Mouse (Mus musculus) cerebellum, adult 2 months (tissue): ENCODE data around the gene Bpnt1.

ENCODE experiments used
- CTCF ChIP-seq: fragments of 200-500 bp; IDR thresholded peaks from 2 replicates; pipeline ENCODE4 v1.5.1; 2011; ENCODE audit warnings: low read depth, mild to moderate bottlenecking, control low read depth, low read length, moderate library complexity, borderline replicate concordance; ENCODE audit not compliant: insufficient read depth
- POLR2A ChIP-seq: fragments of 200-500 bp; IDR thresholded peaks from 2 replicates; pipeline ENCODE4 v1.6.1; 2011; ENCODE audit warnings: low read length, control low read depth, borderline replicate concordance; ENCODE audit not compliant: insufficient read depth

DNA sequence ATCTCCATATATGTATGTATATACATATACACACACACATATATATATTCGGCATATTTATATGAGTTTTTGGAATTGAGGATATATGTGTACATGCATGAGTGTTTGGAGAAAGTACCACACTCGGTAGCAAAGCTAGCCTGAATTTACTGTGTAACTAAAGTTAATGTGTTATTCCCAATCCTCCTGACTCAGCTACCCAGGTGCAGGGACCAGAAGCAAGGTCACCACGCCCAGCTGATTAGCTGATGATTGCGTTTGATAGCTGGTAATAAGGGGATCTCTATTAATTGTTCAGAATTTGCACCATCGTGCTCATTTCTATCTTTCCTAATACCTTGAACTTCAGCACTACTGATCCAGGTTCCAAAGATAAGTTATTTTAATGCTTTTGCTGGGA is 1.7 kb downstream of the Bpnt1 start:
- no peak for TF ChIP-seq CTCF
- TF ChIP-seq POLR2A = no peak
